Mouse (Mus musculus) heart, embryonic 13.5 days (tissue): ENCODE data around the gene Crim1. TPM values are rescaled to one million over a fixed set of nuclear protein-coding genes. Genes with fewer than 3 reads are reported as not detected.

Experiments
- ATAC-seq: fragments of 200-750 bp; cut with Nextera tagmentation; 2 replicates; pipeline ENCODE4 v1.8.0; 2017; ENCODE audit warnings: moderate TSS enrichment; ENCODE audit not compliant: insufficient number of reproducible peaks, low FRiP score, low TSS enrichment; ENCODE audit errors: extremely low read depth
- H3K27ac ChIP-seq: fragments of 300-500 bp; sonication (generic); replicated peaks from 2 replicates; pipeline ENCODE4 v1.5.1; 2015; ENCODE audit warnings: moderate library complexity, mild to moderate bottlenecking, inconsistent platforms
- H3K27me3 ChIP-seq: fragments of 300-500 bp; sonication (generic); replicated peaks from 2 replicates; pipeline ENCODE4 v1.6.1; 2015; ENCODE audit warnings: mild to moderate bottlenecking, inconsistent platforms
- H3K36me3 ChIP-seq: fragments of 300-500 bp; sonication (generic); 2 replicates; pipeline ENCODE4 v1.6.1; 2015; ENCODE audit warnings: mild to moderate bottlenecking, inconsistent platforms
- H3K4me1 ChIP-seq: fragments of 300-500 bp; sonication (generic); 2 replicates; pipeline ENCODE4 v1.6.1; 2015; ENCODE audit warnings: inconsistent platforms
- H3K4me2 ChIP-seq: fragments of 300-500 bp; sonication (generic); 2 replicates; pipeline ENCODE4 v1.6.1; 2015; ENCODE audit warnings: inconsistent platforms, mild to moderate bottlenecking, moderate library complexity
- H3K4me3 ChIP-seq: fragments of 300-500 bp; sonication (generic); 2 replicates; pipeline ENCODE4 v1.5.1; 2015; ENCODE audit warnings: moderate library complexity, mild to moderate bottlenecking, inconsistent platforms
- H3K9ac ChIP-seq: fragments of 300-500 bp; sonication (generic); 2 replicates; pipeline ENCODE4 v1.6.1; 2015; ENCODE audit warnings: inconsistent platforms, mild to moderate bottlenecking, moderate library complexity
- H3K9me3 ChIP-seq: fragments of 300-500 bp; sonication (generic); 2 replicates; pipeline ENCODE4 v1.6.1; 2016; ENCODE audit warnings: inconsistent platforms
- WGBS: fragments of 180-500 bp; shearing (Covaris S2); methylation state at CpG from one replicate; pipeline ENCODE4 v1.1.7; 2015; ENCODE audit warnings: mixed read lengths; 5-methylcytosine and 5-hydroxymethylcytosine counted together
- polyA plus RNA-seq: library from polyadenylated mRNA; unstranded; fragments of >200 nt; fragmentation: Nextera tagmentation; extraction: Ambion mirVana; gene quantifications from 2 replicates; pipeline ENCODE4 v1.2.1, GENCODE M21; 2015

The Crim1 gene
- polyA plus RNA-seq, 1 experiment from 2014 or later: 2.1 TPM

DNA sequence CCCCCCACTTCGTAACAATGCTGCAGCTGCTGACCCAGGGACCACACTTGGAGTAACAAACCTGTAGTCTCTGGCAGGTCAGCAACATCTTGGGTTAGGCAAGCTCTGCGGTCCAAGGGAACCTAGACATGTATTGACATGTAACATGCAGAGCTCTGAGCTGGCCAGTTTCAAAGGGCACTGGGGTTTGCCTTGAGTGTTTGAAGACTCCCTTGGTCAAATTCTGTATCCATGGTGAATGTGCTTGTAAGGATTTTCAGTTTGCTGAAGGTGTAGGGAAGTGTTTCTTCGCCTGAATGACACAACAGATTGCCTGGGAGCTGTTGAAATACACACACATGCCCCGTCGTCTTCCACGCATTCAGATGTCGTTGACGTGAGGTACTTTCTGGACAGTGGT, 72.1 kb downstream of the Crim1 start:
- Histone ChIP-seq H3K27ac (peak overlapping the region; percentile 61), H3K4me3 (no peak overlapping the region), H3K36me3 (no peaks in the 10 kb centered on the region), H3K4me1 (peaks cover 35% of the 10 kb centered on the region), H3K4me2 (no peak overlapping the region), H3K27me3 (no peaks in the 10 kb centered on the region), H3K9ac (no peak overlapping the region), H3K9me3 (no peaks in the 10 kb centered on the region)
- 76% methylated on average over 8 of the region's 8 CpGs for WGBS
- ATAC-seq: no peak

- H3K36me3 ChIP-seq: no peaks in the 10 kb centered on the region
- no peak overlapping the region for H3K9ac ChIP-seq
- no peaks in the 10 kb centered on the region for H3K9me3 ChIP-seq
- no peak overlapping the region for H3K4me2 ChIP-seq
- WGBS: 64% methylated on average over 8 of the region's 8 CpGs
- no peak for ATAC-seq
- H3K4me1 ChIP-seq: peaks cover 32% of the 10 kb centered on the region
- H3K4me3 ChIP-seq: no peak overlapping the region
- peak overlapping the region; percentile 61 for H3K27ac ChIP-seq
- no peaks in the 10 kb centered on the region for H3K27me3 ChIP-seq
Observed at GRCm38 (mm10) chr17:78272713-78273483, 72.8 kb downstream of the Crim1 start.

- Histone ChIP-seq H3K27me3 (no peaks in the 10 kb centered on the region), H3K4me2 (no peak overlapping the region), H3K27ac (no peak overlapping the region), H3K4me3 (no peak overlapping the region), H3K9ac (no peak overlapping the region), H3K36me3 (no peaks in the 10 kb centered on the region), H3K4me1 (peaks cover 28% of the 10 kb centered on the region), H3K9me3 (no peaks in the 10 kb centered on the region)
- 70% methylated on average over 7 of the region's 7 CpGs for WGBS
- no peak for ATAC-seq
Observed at GRCm38 (mm10) chr17:78273875-78274274, 73.8 kb downstream of the Crim1 start.

DNA sequence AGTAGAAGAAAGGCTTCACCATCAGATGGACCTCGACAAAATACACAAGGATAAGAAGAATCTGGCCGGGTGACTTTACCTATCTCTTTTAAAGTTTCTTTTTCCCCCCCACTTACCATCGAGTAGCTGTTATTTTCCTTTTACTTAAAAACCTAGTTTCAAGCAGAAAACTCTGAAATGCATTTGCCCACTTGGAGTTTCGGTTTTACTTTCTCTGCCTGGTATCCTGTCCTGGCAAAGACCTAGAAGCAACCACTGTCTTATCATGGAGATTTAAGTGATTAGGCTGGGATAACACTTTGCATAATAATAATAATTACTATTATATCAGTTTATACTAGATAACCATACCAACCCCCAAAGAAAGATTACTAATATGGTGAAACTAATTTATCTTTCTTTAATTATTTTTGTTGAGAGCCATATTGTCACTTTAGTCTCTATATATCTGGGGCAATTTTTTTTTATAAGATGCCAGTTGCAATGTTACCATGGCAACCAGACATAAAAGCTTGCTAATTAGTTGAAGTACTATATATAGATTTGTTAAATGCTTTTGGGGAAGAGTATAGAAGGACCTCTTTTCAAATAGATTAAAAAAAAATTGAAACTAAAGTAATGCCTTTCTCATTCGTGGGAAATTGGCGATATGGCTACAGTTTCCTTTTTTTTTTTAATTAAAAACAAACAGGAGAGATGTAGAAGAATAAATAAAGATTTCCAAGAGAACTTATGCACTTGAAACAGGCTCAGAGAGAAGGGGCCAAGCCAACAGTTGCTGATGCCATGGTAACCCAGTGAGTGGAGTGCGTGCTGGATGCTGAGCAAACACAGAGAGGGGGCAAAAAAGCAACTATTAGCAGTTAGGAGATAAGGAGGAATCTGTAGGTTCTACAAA, 74.8 kb downstream of the Crim1 start:
- Histone ChIP-seq H3K9ac (no peak overlapping the region), H3K27me3 (no peaks in the 10 kb centered on the region), H3K36me3 (no peaks in the 10 kb centered on the region), H3K4me2 (no peak overlapping the region), H3K4me1 (peaks cover 28% of the 10 kb centered on the region), H3K9me3 (no peaks in the 10 kb centered on the region), H3K4me3 (no peak overlapping the region), H3K27ac (no peak overlapping the region)
- ATAC-seq: no peak
- WGBS: 75% methylated on average over 7 of the region's 7 CpGs

DNA sequence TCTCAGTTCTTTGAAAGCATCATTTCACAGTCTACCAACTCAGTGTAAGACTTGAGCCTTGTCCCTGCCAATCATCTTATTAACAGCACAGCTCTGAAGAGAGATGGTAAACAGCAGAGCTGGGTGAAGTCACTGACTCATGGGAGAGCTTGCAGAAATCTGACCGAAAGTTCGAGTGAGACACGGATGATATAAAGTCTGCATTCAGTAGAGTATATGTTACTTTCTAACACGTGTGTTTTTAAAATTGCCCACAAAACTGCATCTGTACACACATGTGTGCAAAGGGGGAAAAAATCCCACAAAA, 75.4 kb downstream of the Crim1 start:
- WGBS: 54% methylated on average over 4 of the region's 4 CpGs
- ATAC-seq: no peak
- Histone ChIP-seq H3K9ac (no peak overlapping the region), H3K27ac (no peak overlapping the region), H3K9me3 (no peaks in the 10 kb centered on the region), H3K4me3 (no peak overlapping the region), H3K4me1 (peaks cover 28% of the 10 kb centered on the region), H3K27me3 (no peaks in the 10 kb centered on the region), H3K4me2 (no peak overlapping the region), H3K36me3 (no peaks in the 10 kb centered on the region)

DNA sequence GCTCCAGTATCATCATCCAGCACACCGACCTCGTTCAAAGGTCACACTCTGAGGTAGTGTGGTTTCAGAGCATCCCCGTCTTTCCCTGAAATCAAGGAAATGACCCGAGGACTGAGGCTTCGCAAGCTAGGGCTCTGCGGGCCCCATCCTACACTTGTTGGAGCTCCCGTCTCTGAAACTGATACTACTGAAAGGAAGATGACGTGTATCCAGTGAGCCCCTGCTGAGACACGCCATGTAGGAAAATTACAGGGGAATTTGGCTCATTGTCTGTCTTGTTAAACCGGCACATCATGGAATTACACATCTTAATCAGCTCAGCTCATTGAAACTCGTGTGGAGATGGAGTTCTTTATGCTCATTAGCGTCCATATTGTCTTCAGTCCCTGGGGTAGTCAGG, 79.1 kb downstream of the Crim1 start:
- H3K27me3 ChIP-seq: no peaks in the 10 kb centered on the region
- H3K27ac ChIP-seq: no peak overlapping the region
- H3K4me2 ChIP-seq: no peak overlapping the region
- no peak for ATAC-seq
- H3K36me3 ChIP-seq: peaks cover 8% of the 10 kb centered on the region; the same call in 1 of the 2 replicates
- WGBS: 79% methylated on average over 12 of the region's 12 CpGs
- H3K9me3 ChIP-seq: no peaks in the 10 kb centered on the region
- peaks cover 15% of the 10 kb centered on the region for H3K4me1 ChIP-seq
- H3K4me3 ChIP-seq: no peak overlapping the region
- no peak overlapping the region for H3K9ac ChIP-seq

DNA sequence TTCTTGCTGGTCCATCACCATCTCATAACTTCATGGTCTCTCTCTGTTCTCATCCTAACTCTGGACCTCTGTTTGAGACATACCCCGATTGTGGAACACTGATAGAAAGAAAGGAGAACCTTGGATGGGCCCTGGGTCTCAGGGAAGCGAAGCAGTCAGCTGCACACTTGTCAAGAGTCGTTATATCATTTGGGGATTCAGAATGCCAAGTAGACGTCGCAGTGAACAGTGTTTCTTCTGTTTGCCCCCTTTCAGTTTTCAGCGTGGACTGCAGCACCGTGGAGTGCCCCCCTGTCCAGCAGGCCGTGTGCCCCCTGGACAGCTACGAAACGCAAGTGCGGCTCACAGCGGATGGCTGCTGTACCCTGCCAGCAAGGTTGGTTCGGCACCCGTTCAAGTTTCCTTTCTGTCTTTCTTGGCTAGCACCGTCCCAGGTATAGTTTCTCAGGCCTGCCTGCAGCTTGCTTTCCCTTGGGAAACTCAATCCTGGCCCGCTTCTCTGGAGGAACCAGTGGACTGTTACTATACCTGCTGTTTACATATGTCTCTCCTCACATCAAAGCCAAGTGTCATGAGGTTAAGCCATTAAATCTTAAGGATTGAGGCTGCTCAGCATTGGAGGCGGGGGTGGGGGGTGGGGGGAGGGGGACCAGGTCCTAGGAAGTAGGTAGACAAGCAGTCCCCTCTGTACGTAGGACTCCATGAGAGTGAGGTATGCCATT, 81.1 kb downstream of the Crim1 start:
- H3K9ac ChIP-seq: no peak overlapping the region
- no peak overlapping the region for H3K27ac ChIP-seq
- no peak overlapping the region for H3K4me2 ChIP-seq
- no peaks in the 10 kb centered on the region for H3K9me3 ChIP-seq
- no peak overlapping the region for H3K4me3 ChIP-seq
- no peak for ATAC-seq
- peaks cover 13% of the 10 kb centered on the region; the same call in 1 of the 2 replicates for H3K4me1 ChIP-seq
- H3K27me3 ChIP-seq: no peaks in the 10 kb centered on the region
- 84% methylated on average over 18 of the region's 18 CpGs for WGBS
- H3K36me3 ChIP-seq: peaks cover 8% of the 10 kb centered on the region; the same call in 1 of the 2 replicates

- 86% methylated on average over 11 of the region's 11 CpGs for WGBS
- peaks cover 8% of the 10 kb centered on the region; the same call in 1 of the 2 replicates for H3K36me3 ChIP-seq
- no peaks in the 10 kb centered on the region for H3K27me3 ChIP-seq
- H3K9me3 ChIP-seq: no peaks in the 10 kb centered on the region
- peaks cover 25% of the 10 kb centered on the region for H3K4me1 ChIP-seq
- H3K27ac ChIP-seq: no peak overlapping the region
- no peak overlapping the region for H3K4me3 ChIP-seq
- H3K4me2 ChIP-seq: no peak overlapping the region
- no peak for ATAC-seq
- H3K9ac ChIP-seq: no peak overlapping the region
Observed at GRCm38 (mm10) chr17:78283271-78283992, 83.4 kb downstream of the Crim1 start.

DNA sequence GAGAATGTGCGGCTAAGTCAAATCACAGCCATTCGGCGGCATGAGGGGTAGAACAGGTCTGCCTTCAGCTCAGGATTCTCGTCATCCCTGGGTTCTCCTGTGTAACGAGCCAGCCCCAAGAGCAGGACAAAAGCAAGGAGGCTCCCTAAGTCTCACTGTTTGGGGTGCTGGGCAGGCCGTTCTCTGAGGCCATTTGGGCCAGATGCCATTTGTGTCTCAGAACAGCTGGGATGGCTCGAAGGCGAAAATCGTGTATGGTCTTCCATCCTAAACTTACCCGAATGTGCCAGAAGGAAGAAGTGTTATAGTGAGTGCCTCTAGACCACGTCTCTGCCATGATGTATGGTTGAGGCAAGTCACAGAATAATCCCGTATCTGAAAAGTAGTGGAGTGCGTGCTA, 86.0 kb downstream of the Crim1 start:
- Histone ChIP-seq H3K4me1 (peaks cover 32% of the 10 kb centered on the region), H3K9ac (no peak overlapping the region), H3K27ac (no peak overlapping the region), H3K4me3 (no peak overlapping the region), H3K4me2 (no peak overlapping the region), H3K27me3 (no peaks in the 10 kb centered on the region), H3K36me3 (peaks cover 8% of the 10 kb centered on the region; the same call in 1 of the 2 replicates), H3K9me3 (no peaks in the 10 kb centered on the region)
- no peak for ATAC-seq
- WGBS: 84% methylated on average over 13 of the region's 13 CpGs

DNA sequence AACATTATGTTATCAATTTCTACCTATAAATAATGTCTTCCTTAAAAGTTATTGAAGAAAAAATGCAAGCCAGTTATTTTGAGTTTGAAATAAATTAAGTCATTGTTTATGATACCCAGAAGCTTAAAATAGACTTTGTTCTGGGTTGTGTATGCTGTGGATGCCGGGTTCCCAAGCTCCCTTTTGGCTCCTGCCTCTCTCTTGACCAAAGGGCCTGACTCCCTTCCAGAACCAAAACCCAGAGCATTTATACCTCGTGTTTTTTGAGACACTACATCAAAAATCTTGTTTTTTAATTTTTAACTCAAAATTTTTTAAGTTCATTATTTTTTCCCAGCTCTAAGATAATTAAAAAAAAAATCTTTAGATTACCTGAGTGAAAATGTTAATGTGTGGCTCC, 87.3 kb downstream of the Crim1 start:
- no peaks in the 10 kb centered on the region for H3K9me3 ChIP-seq
- H3K4me3 ChIP-seq: no peak overlapping the region
- H3K27ac ChIP-seq: no peak overlapping the region
- no peak overlapping the region for H3K9ac ChIP-seq
- H3K4me1 ChIP-seq: peaks cover 23% of the 10 kb centered on the region
- H3K27me3 ChIP-seq: no peaks in the 10 kb centered on the region
- no peak overlapping the region for H3K4me2 ChIP-seq
- H3K36me3 ChIP-seq: peaks cover 5% of the 10 kb centered on the region; the same call in 1 of the 2 replicates
- 63% methylated on average over 2 of the region's 2 CpGs for WGBS
- ATAC-seq: no peak
